Mouse (Mus musculus) adipocyte (in vitro differentiated cells): ENCODE measurements at regions not wholly inside any gene's neighbourhood (a gene's known extent, or its start where the extent isn't known, plus 50 kb on each side); places are given as distances from the start of the nearest gene placed in this dataset.

ENCODE experiments used
- DNase-seq: peaks from one replicate; pipeline ENCODE4 v3.0.0-alpha.2; 2016; ENCODE audit warnings: low spot score

DNA sequence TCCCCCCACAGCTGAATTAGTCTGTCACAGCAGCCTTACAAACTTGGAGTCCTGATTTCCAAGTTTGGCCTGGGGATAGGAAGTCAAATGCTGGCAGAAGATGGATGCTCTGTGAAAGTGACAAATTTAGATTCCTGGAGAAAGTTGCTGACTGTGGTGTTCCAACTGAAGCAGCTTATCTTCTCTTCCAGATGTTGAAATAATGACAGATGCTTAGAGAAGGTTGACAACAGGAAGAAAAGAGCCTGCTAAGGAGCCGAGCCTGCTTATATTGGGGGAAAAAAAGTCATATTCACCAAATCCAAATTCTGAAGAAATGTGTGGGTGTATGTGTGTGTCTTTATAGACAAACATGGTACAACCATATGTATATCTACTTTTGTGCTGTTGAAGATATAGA is 1380.4 kb upstream of the Cdh8 start:
- no peak for DNase-seq

DNA sequence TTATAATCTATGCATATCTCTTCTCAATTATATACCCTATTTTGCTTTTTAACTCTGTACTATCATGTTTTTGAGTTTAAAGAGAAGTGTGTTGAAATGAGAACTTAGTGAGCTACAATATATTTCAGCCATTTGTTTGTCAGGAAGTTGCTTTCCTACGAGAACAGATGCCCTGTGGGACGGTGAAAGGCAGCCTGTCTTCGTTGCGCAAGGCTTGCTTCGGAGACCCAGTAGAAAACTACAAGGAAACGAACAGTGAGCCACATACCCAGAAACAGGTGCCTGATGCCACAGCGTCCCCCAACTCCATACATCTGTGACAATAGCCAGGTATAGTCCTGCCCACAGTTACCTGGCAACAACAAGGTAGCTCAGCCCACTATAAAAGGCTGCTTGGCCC is 1377.7 kb upstream of the Cdh8 start:
- no peak for DNase-seq

DNA sequence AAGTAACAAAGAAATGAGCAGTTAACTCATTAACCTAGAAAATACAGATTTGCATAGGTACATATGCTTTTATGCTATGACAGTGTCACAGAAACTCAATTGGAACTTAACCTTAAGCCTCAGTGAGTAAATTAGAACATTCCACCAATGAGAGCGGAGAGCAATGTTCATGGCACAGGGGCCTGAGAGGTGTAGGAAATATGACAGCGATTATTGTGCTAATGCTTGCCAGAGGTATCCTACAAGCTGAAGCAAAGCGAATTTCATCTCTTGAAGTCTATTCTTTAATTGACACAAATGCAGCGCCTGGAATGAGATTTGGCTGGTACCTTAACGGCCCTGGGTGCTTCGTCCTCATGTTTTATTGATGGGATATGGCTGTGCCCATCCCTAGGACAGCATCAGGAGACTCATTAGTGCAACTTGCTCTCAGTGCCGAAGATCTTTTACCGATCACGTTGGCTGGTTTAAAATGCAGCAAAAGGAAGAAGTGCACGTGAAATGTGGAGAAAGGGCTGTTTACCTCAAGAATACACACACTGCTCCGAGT is 1374.4 kb upstream of the Cdh8 start:
- no peak for DNase-seq

DNA sequence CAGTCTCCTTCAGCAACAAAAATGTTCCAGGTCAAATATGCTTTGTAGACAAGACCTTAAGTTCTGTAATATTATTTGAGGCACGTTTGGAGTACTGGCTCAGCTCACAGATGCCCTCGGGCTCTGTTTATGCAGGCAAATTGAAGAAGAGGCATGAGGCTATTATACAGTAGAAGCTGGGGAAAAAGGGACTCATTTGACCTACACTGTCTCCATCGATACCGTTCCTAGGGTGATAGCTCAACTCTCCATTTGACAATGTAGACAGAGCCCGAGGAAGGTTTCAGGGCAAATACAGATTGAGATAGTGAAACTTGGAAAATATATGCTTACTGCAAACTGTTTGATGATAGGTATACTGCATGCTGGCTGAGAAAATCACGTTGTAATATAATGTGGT is 1371.9 kb upstream of the Cdh8 start:
- DNase-seq = no peak

DNA sequence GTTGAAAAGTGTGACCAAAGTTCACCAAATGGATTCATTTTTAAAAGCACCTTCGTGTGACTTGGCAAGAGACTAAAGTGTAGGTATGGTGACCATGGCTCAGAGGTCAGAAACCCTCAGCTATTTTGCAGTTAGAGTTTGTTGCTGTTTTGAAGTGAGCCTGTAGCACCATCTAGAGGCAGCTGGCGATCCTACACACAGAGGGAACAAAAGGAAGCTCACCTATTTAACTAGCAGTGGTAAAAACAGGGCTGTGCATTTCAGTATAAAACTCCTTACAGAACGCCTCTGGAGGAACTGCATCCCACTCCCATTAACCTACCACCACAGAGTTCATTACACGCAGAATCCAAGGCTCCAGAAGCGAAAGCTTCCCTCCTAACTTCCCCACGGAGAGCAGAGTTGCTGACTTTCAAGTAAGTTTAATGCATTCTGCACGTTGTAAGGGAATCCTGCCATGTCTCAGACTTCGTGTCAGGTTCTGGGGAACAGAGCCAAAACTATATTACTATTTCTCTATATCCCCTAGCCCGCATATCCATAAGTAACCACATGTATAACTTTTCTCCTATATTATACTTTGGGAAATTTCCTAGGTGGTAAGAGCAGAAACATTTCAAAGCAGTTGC is 1356.6 kb upstream of the Cdh8 start:
- DNase-seq = peak; percentile 44

DNA sequence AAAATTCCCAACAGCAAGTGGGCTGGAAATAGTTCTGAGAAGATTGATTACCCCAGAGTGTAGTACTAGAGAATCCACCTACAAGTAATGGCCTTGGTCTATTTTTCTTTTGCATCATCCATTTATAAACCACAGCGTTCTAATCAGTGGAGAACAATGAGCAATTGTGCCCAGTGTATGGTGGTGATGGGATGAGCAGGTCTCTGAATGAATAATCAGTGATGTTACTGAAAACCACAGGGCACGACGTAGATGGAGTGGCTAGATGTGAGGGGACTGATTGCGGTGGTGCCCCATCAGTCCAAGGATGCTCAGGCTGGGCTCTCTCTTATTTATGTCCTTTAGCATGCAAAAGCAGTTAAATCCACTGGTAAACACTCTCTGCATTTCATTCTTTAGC is 1353.3 kb upstream of the Cdh8 start:
- no peak for DNase-seq

DNA sequence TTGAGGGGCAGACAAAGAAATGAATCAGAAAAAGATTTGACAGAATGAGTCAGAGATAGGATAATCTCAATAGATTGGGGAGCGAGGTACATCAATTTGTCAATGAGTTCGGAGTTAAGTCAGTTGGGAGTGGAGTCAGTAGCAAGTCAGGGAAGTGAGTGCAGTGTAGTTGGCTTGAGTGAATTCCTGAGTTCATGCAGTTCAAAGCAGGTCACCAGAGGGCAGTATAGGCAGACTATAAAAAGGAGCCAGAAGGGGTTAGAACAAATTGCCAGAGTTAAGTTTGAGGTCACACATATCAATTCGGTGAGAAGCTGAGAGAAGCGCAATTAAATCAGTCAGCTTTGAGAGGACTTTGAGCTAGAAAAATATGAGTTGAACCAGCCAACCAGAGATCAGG is 1317.7 kb upstream of the Cdh8 start:
- no peak for DNase-seq

DNA sequence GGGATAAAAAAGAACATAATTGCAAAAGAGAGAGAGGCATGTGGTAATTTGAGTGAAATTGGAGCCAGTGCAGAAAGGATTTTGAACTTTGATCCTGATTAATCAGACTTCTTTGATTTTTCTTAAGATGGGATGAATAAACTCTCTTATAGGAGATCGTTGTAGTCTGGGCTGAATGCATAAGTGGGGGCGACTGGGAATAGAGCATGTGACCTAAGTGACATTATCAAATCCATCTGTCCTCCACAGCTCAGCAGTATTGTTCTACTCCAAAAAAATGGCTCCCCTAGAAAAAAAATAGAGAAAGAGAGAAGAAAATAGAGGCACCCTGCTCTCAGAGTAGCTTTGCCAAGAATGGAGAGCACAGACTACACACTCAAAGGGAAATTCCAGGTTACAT is 1286.1 kb upstream of the Cdh8 start:
- no peak for DNase-seq

DNA sequence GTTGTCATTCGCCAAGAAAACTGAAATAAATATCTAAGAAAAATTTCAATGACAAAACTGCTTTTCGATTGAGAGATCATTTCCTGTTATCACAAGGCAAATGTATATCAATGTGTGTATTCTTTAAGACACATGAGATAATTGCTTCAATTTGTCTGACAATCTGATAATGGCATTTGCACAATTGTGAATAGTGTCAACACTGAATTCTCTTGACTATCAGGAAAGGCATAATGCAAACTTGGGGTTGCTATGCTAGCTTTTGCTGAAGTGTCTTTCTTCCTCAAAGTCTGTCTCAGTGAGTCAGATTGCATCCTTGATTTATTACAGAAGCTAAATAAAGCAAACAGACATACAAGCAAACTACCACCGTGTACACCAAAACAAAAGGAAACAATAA is 1278.8 kb upstream of the Cdh8 start:
- no peak for DNase-seq

DNA sequence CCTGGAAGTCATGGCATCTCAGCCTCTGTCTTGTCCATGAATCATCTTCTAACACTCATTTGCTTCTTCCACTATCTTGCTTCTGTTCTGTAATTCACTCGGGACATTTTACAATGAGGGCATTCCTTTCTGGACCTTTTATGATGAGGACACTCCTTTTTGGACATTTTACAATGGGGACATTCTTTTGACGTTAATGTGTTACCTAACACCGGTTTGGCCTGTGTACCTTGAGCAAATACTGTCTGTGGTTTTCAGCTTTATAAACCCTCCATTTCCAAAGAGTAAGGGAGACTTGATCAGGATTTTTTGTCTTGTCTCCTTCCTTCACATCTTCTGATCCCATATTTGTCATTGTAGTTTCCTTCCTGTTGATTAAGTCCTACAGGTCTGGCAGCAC is 1262.3 kb upstream of the Cdh8 start:
- DNase-seq = no peak
